Mouse (Mus musculus) thymus, adult 2 months (tissue): ENCODE data around the gene Mdh1b.

Experiments
- CTCF ChIP-seq: fragments of 200-500 bp; IDR thresholded peaks from 2 replicates; pipeline ENCODE4 v1.5.1; 2012; ENCODE audit warnings: mild to moderate bottlenecking, control low read depth, low read length, moderate library complexity, borderline replicate concordance; ENCODE audit not compliant: control insufficient read depth, poor library complexity, insufficient read depth; ENCODE audit errors: extremely low read depth
- POLR2A ChIP-seq: fragments of 200-500 bp; IDR thresholded peaks from 2 replicates; pipeline ENCODE4 v1.6.1; 2012; ENCODE audit warnings: mild to moderate bottlenecking, low read length, control low read depth, moderate library complexity; ENCODE audit not compliant: control insufficient read depth, poor library complexity, insufficient read depth; ENCODE audit errors: extremely low read depth

DNA sequence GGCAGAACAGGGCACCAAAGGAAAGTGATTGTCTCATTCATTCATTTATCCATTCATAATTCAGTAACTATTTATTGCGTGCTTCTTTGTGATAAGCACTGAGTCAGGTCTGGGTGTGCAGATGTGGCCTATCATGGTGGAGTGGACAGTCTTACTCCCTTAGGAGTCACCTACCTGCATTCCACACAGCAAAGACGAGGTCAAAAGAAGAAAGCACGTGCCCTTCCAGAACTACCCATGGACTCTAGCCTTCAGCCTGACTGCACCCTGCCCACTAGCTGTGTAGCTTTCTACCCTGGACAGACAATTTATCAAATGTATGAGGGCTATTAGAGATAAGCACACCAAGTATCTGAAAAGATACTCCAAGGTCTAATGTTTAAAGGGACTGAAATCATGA lies 54.1 kb downstream of the Mdh1b start:
- no peak for TF ChIP-seq CTCF
- no peak for TF ChIP-seq POLR2A
